Mouse (Mus musculus): ENCODE data around the gene Psg26.
"Not testable (repeated sequence)": the region's sequence is repeated elsewhere in the genome, so short reads cannot be mapped to it uniquely, and the experiment has no call there.

Psg26 gene

DNA sequence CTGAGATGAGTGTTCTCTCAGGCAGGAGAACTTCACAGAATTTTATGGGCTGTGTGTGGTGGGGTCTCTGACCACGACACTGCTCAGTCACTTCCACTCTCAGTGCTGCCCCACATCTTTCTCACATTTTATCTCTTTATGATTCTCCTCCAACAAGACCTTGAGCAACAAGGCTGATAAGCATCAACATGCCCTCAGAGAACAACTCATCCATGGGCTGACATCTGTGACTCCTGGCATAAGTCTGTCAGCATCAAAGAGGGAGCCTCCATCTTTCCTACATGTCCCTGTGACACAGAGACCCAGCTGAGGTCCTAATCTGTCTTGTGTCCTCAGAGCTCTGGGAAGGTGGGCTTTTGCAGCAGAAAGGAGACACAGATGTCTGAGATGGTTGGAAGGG lies at the start of gene Psg26:
Psg26 (minus strand) TSS at position 101 of the 400 bp plus-strand sequence.
- no peak for DNase-seq (ENCODE audit: low read depth)

DNA sequence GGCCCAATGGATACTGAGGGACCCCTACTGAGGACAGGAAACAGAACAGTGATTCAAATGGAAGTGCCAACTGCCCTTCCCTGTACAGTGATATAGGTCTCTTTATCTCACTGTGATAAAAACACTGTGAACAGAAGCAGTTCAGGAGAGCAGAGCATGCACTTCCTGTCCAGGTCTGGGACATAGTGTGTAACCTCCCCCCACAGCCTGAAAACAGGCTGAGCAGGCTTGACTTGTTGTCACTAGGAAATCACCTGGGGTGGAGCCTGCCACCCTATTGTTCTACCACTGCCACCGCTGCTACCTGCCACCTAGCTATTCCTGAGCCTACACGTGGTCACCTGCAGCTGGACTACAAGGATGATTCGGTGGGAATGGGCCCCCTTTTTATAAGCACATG lies 49.4 kb upstream of the Psg26 start:
- DNase-seq (ENCODE audit: low read depth) = no peak

DNA sequence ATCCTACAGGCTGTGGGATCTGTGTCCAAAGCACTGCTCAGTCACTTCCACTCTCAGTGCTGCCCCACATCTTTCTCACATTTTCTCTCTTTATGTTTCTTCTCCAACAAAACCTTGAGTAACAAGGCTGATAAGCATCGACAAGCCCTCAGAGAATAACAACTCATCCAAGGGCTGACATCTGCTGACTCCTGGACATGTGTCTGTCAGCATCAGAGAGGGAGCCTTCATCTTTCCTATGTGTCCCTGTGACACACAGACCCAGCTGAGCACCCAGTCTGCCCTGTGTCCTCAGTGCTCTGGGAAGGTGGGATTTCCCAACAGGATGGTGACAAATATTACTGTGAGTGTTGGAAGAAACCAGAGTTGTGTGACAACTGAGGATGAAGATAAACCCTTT lies 48.2 kb upstream of the Psg26 start, which contains the start of gene Psg25:
Psg25 (minus strand) TSS at position 101 of the 400 bp plus-strand sequence.
- no peak for DNase-seq (ENCODE audit: low read depth)

DNA sequence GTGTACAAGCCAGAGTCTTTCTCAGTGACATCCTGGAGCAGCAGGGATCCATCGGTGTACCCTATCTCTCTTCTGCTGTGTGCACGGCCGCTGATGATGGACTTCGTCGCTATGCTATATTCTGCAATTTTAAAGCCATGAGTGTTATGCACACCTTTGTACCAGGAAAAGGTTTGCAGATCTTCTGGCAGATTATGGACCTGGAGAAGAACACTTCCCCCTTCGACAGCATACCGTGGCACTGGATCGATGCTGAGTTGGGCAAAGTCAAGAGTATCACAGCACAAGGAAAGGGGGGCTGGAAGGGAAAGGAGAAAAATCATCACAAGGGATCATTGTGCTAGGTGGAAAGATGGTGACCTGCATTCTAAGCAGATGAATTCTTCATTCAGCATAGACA lies 40.7 kb upstream of the Psg26 start:
- DNase-seq (ENCODE audit: low read depth) = no peak

DNA sequence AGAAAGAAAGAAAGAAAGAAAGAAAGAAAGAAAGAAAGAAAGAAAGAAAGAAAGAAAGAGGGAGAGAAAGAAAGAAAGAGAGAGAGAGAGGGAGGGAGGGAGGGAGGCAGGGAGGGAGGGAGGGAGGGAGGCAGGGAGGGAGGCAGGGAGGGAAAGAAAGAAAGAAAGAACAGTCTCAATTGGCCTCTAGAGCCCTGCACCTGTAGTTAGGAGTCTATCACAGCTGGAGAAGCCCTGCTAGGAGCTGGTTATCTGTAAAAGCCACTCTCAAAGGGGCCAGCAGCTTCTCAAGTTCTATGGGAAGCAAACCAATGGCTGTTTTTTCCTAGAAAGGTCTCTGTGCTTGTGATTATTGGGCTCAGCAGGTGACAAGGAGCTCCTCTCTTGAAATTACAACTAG lies 28.9 kb upstream of the Psg26 start:
- not testable (repeated sequence) for DNase-seq (ENCODE audit: low read depth)

DNA sequence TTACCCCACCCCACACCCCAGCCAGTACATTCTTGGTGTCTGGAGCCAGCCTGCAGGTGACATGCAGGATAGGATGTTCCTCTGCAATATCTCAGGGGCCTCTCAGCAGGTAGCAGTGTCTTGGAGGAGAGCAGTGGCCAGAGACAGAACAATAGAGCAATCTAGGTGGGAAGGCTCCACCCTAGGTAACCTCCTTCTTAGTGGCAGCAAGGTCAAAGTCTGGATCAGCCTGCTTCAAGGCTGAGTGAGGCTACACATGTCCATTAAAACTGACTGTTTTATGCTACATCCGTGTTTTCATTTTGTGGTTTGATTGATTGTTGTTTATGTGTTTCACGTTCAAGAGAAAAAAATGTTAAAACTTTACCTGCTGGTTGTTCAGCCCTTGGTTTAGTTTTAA lies 28.4 kb upstream of the Psg26 start:
- not testable (repeated sequence) for DNase-seq (ENCODE audit: low read depth)

DNA sequence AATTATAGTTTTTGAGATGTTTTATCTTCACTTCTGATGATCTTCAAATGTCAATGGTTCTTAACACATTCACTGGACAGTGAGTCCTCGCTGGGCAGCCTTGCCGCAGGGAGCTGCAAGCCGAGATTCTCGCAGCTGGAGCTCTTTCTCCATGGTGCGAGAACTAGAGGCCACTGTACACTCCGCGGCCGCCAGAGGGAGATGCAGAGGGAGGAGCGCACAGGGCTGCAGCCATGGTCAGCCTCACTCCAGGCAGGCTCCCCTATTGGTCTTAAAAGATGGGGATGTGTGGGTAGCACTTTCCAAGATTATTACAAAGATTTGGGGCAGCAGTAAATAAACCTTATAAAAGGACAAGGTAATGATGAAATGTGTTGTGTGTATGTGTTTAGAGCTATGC lies 27.5 kb upstream of the Psg26 start:
- DNase-seq (ENCODE audit: low read depth) = no peak

DNA sequence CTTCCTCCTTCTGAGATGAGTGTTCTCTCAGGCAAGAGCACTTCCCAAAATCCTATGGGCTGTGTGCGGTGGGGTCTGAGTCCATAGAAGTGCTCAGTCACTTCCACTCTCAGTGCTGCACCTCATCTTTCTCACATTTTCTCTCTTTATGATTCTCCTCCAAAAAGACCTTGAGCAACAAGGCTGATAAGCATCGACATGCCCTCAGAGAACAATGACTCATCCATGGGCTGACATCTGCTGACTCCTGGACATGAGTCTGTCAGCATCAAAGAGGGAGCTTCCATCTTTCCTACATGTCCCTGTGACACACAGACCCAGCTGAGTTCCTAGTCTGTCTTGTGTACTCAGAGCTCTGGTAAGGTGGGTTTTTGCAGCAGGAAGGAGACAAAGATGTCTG lies 52.0 kb downstream of the Psg26 start, which contains the start of gene Psg28:
Psg28 (minus strand) TSS at position 101 of the 400 bp plus-strand sequence.
- not testable (repeated sequence) for DNase-seq (ENCODE audit: low read depth)

Measured in c-Kit-positive CD71-positive TER-119-negative erythroid progenitor cells, embryonic 14.5 days (primary cell).